Mouse (Mus musculus): Measurements from ENCODE around the gene Hcfc1r1.

DNA sequence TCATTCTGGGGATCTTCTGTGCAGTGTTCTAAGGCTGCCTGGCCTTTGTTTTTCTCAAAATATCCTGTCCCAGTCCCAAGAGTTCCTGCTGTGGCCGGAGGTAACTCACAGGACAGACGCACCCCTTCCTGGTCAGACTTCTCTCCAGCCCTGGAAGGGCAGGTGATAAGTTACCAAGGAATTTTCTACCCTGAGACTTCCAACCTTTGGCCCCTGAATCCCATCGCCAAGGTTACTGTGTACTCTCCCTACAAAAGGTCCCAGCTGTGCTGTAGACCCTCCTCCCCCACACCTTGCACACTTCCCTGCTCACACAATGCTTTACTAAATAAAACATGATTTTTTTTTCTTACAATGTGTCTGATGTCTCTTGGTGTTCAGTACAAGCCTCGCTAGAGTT is 8.7 kb downstream of the Hcfc1r1 start:
- TF ChIP-seq CTCF (conservative IDR thresholded peaks at IDR 0.05; ENCODE audit: insufficient read depth, insufficient read length, low read depth, low read length) (no peak), POLR2A (IDR thresholded peaks at IDR 0.05; ENCODE audit: low read depth, low read length) (no peak)
